Mouse (Mus musculus) forebrain, postnatal 0 days (tissue): Measurements from ENCODE around the gene Cdyl2. TPM values are rescaled to one million over a fixed set of nuclear protein-coding genes. Genes with fewer than 3 reads are reported as not detected.

Source experiments
- ATAC-seq: fragments of 200-750 bp; cut with Nextera tagmentation; 2 replicates; pipeline ENCODE4 v1.8.0; 2017; ENCODE audit warnings: mild to moderate bottlenecking, moderate library complexity
- DNase-seq: peaks from one replicate; pipeline ENCODE4 v3.0.0-alpha.2; 2015
- H3K27ac ChIP-seq: fragments of 300-500 bp; sonication (generic); 2 replicates; pipeline ENCODE4 v1.5.1; 2014; ENCODE audit warnings: low read depth, mild to moderate bottlenecking, antibody characterized with exemption, low read length, moderate library complexity, mixed read lengths
- H3K27me3 ChIP-seq: fragments of 300-500 bp; sonication (generic); 2 replicates; pipeline ENCODE4 v1.6.1; 2014; ENCODE audit warnings: mild to moderate bottlenecking, low read length, mixed read lengths; ENCODE audit not compliant: insufficient read depth
- H3K36me3 ChIP-seq: fragments of 300-500 bp; sonication (generic); 2 replicates; pipeline ENCODE4 v1.6.1; 2014; ENCODE audit warnings: mild to moderate bottlenecking, moderate library complexity; ENCODE audit not compliant: insufficient read depth
- H3K4me1 ChIP-seq: fragments of 300-500 bp; sonication (generic); 2 replicates; pipeline ENCODE4 v1.6.1; 2014; ENCODE audit warnings: antibody characterized with exemption; ENCODE audit not compliant: insufficient read depth
- H3K4me2 ChIP-seq: fragments of 300-500 bp; sonication (generic); 2 replicates; pipeline ENCODE4 v1.6.1; 2014; ENCODE audit warnings: low read depth, mild to moderate bottlenecking, moderate library complexity
- H3K4me3 ChIP-seq: fragments of 300-500 bp; sonication (generic); 2 replicates; pipeline ENCODE4 v1.5.1; 2014; ENCODE audit warnings: low read depth, low read length, mixed read lengths
- H3K9ac ChIP-seq: fragments of 300-500 bp; sonication (generic); 2 replicates; pipeline ENCODE4 v1.6.1; 2014; ENCODE audit warnings: mild to moderate bottlenecking
- H3K9me3 ChIP-seq: fragments of 300-500 bp; sonication (generic); 2 replicates; pipeline ENCODE4 v1.6.1; 2016; ENCODE audit warnings: low read length
- CTCF ChIP-seq: sonication (generic); IDR thresholded peaks from 2 replicates; pipeline ENCODE4 v1.5.1; 2016; ENCODE audit warnings: antibody characterized with exemption, control low read depth, low read depth
- WGBS: fragments of 180-500 bp; shearing (Covaris S2); extraction: QIAGEN DNeasy Blood & Tissue Kit; methylation state at CpG from one replicate; pipeline ENCODE4 v1.1.7; 2014; 5-methylcytosine and 5-hydroxymethylcytosine counted together
- polyA plus RNA-seq: library from polyadenylated mRNA; unstranded; fragments of >200 nt; fragmentation: Nextera tagmentation; extraction: Ambion mirVana; gene quantifications from 2 replicates; pipeline ENCODE4 v1.2.1, GENCODE M21; 2015
- total RNA-seq: library from RNA; depleted of rRNA; stranded (reverse); fragments of >200 nt; gene quantifications from 2 replicates; pipeline ENCODE4 v1.2.3, GENCODE M21; 2014

Gene Cdyl2
- total and polyA plus RNA-seq, 2 experiments from 2014 or later: 10.8 to 11.9 TPM

- DNase-seq (peak; percentile 23), ATAC-seq (no peak)
- Histone ChIP-seq H3K4me3 (no peak overlapping the region), H3K27me3 (no peaks in the 10 kb centered on the region), H3K4me2 (no peak overlapping the region), H3K4me1 (no peaks in the 10 kb centered on the region), H3K9ac (no peak overlapping the region), H3K27ac (no peak overlapping the region), H3K36me3 (no peaks in the 10 kb centered on the region), H3K9me3 (no peaks in the 10 kb centered on the region)
- 12% methylated on average over 4 of the region's 4 CpGs for WGBS
- peak; percentile 40 for TF ChIP-seq CTCF
Observed at GRCm38 (mm10) chr8:116755557-116755956, 22.8 kb upstream of the Cdyl2 start.

- no peaks in the 10 kb centered on the region for H3K36me3 ChIP-seq
- no peaks in the 10 kb centered on the region for H3K9me3 ChIP-seq
- ATAC-seq (no peak), DNase-seq (no peak)
- H3K27me3 ChIP-seq: no peaks in the 10 kb centered on the region
- H3K4me1 ChIP-seq: no peaks in the 10 kb centered on the region
- no peak overlapping the region for H3K9ac ChIP-seq
- WGBS: 91% methylated on average over 1 of the region's 1 CpGs
- no peak overlapping the region for H3K27ac ChIP-seq
- no peak for TF ChIP-seq CTCF
- no peak overlapping the region for H3K4me3 ChIP-seq
- no peak overlapping the region for H3K4me2 ChIP-seq
Observed at GRCm38 (mm10) chr8:116740726-116741125, 7.9 kb upstream of the Cdyl2 start.

GRCm38 (mm10) chr8:116735306-116735705, 2.5 kb upstream of the Cdyl2 start:
- Histone ChIP-seq H3K4me1 (peaks cover 5% of the 10 kb centered on the region; the same call in 1 of the 2 replicates), H3K27me3 (no peaks in the 10 kb centered on the region; the same call in 1 of the 2 replicates), H3K27ac (no peak overlapping the region), H3K4me2 (no peak overlapping the region), H3K9me3 (no peaks in the 10 kb centered on the region), H3K9ac (no peak overlapping the region), H3K4me3 (no peak overlapping the region), H3K36me3 (no peaks in the 10 kb centered on the region)
- no peak for DNase-seq
- no peak for TF ChIP-seq CTCF
- no peak for ATAC-seq
- WGBS: 79% methylated on average over 5 of the region's 5 CpGs

GRCm38 (mm10) chr8:116734176-116734575, 1.4 kb upstream of the Cdyl2 start:
- TF ChIP-seq CTCF: no peak
- WGBS: 62% methylated on average over 9 of the region's 9 CpGs
- no peaks in the 10 kb centered on the region; the same call in 1 of the 2 replicates for H3K27me3 ChIP-seq
- H3K36me3 ChIP-seq: no peaks in the 10 kb centered on the region
- ATAC-seq: no peak
- H3K9me3 ChIP-seq: no peaks in the 10 kb centered on the region
- no peak overlapping the region for H3K27ac ChIP-seq
- peaks cover 5% of the 10 kb centered on the region; the same call in 1 of the 2 replicates for H3K4me1 ChIP-seq
- H3K9ac ChIP-seq: no peak overlapping the region
- H3K4me2 ChIP-seq: no peak overlapping the region
- DNase-seq: no peak
- no peak overlapping the region for H3K4me3 ChIP-seq

- no peaks in the 10 kb centered on the region for H3K36me3 ChIP-seq
- peak overlapping the region; percentile 84 for H3K4me3 ChIP-seq
- H3K9me3 ChIP-seq: 0 out of 2 replicates have a peak, but pooled peaks cover 4% of the 10 kb centered on the region
- H3K4me1 ChIP-seq: peaks cover 5% of the 10 kb centered on the region; the same call in 1 of the 2 replicates
- H3K4me2 ChIP-seq: peak overlapping the region; percentile 88
- WGBS: 26% methylated on average over 3 of the region's 3 CpGs
- peak overlapping the region; percentile 73; the same call in 1 of the 2 replicates for H3K9ac ChIP-seq
- H3K27me3 ChIP-seq: no peaks in the 10 kb centered on the region; the same call in 1 of the 2 replicates
- ATAC-seq (no peak), DNase-seq (peak; percentile 20)
- no peak overlapping the region for H3K27ac ChIP-seq
- TF ChIP-seq CTCF: no peak
Observed at GRCm38 (mm10) chr8:116733648-116734014, 840 bp upstream of the Cdyl2 start.

GRCm38 (mm10) chr8:116731976-116732683, 661 bp downstream of the Cdyl2 start:
- peak; percentile 59 for ATAC-seq
- H3K27me3 ChIP-seq: no peaks in the 10 kb centered on the region; the same call in 1 of the 2 replicates
- no peak for DNase-seq
- no peaks in the 10 kb centered on the region for H3K36me3 ChIP-seq
- peak overlapping the region; percentile 81 for H3K27ac ChIP-seq
- peak overlapping the region; percentile 84 for H3K4me3 ChIP-seq
- under 1% methylated on average over 46 of the region's 46 CpGs for WGBS
- 0 out of 2 replicates have a peak, but pooled peaks cover 4% of the 10 kb centered on the region for H3K9me3 ChIP-seq
- peak overlapping the region; percentile 88 for H3K4me2 ChIP-seq
- peaks cover 5% of the 10 kb centered on the region; the same call in 1 of the 2 replicates for H3K4me1 ChIP-seq
- peak overlapping the region; percentile 73 for H3K9ac ChIP-seq
- TF ChIP-seq CTCF: no peak

- H3K27me3 ChIP-seq: no peaks in the 10 kb centered on the region
- WGBS: 92% methylated on average over 2 of the region's 2 CpGs
- H3K36me3 ChIP-seq: no peaks in the 10 kb centered on the region
- H3K27ac ChIP-seq: no peak overlapping the region
- no peak for TF ChIP-seq CTCF
- no peak overlapping the region for H3K4me3 ChIP-seq
- no peak overlapping the region for H3K4me2 ChIP-seq
- ATAC-seq: no peak
- no peak for DNase-seq
- H3K9me3 ChIP-seq: peaks cover 8% of the 10 kb centered on the region; the same call in 1 of the 2 replicates
- H3K9ac ChIP-seq: no peak overlapping the region
- H3K4me1 ChIP-seq: no peaks in the 10 kb centered on the region
Observed at GRCm38 (mm10) chr8:116721451-116721850, 11.3 kb downstream of the Cdyl2 start.
